Mouse (Mus musculus) brain, embryonic 14.5 days (tissue): ENCODE results near the gene Jsrp1.

Source experiments
- CTCF ChIP-seq: fragments of 200-500 bp; IDR thresholded peaks from 2 replicates; pipeline ENCODE4 v1.5.1; 2012; ENCODE audit warnings: inconsistent platforms, mild to moderate bottlenecking, moderate library complexity, borderline replicate concordance; ENCODE audit not compliant: insufficient read depth, insufficient read length; ENCODE audit errors: extremely low read depth
- POLR2A ChIP-seq: fragments of 200-500 bp; IDR thresholded peaks from 2 replicates; pipeline ENCODE4 v1.6.1; 2012; ENCODE audit warnings: mild to moderate bottlenecking, inconsistent platforms, borderline replicate concordance; ENCODE audit not compliant: poor library complexity, insufficient read depth, insufficient read length, severe bottlenecking; ENCODE audit errors: extremely low read depth

DNA sequence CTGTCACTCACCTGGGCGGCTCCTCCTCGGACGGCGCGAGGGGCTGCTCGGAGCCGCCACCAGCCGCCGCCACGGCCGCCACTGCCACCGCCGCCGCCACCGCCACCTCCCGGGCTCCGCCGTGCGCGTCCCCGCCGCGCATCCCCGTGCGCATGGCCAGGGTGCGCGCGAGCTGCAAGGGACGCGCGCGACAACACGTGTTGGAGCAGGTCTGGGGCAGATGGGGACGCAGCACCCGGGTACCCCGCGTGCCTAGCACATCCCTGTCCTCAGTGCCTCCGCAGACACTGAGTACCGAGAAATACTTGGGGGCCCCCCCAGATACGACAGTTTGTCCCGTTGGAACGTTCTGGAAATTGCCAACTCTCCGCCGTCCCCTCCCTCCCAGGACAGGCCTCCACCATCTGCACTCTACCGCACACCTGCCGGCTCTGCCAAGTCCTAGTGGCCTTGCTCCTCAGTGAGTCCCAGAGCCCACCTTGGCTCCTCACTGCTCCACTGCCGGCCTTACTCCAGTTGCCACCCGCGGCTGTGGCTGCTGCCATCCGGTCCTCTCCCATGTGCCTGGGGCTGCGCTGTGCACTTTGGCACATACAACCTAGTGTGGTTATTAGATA lies 30.7 kb upstream of the Jsrp1 start, which contains the start of gene Lingo3:
- TF ChIP-seq CTCF (no peak), POLR2A (no peak)
